Mouse (Mus musculus) spleen, postnatal 10 days (tissue): ENCODE data around the gene Rab8b.

Experiments
- DNase-seq, 2 experiments: peaks; one replicate each; pipeline ENCODE4 v3.0.0; 2021 to 2022; ENCODE audit warnings: low spot score in 2 of 2

Gene Rab8b

GRCm38 (mm10) chr9:66919382-66919971, at the start of gene Rab8b:
Rab8b (minus strand) TSS chr9:66919687.
- DNase-seq, result peak; percentile 94 to 99

- no peak for DNase-seq
Measured at GRCm38 (mm10) chr9:66967492-66967891, 48.0 kb upstream of the Rab8b start.

- DNase-seq, result no peak
Measured at GRCm38 (mm10) chr9:66961478-66961877, 42.0 kb upstream of the Rab8b start.

- no peak for DNase-seq
Measured at GRCm38 (mm10) chr9:66957451-66957850, 38.0 kb upstream of the Rab8b start.

- DNase-seq, result no peak
Measured at GRCm38 (mm10) chr9:66952886-66953285, 33.4 kb upstream of the Rab8b start.

GRCm38 (mm10) chr9:66952321-66952720, 32.8 kb upstream of the Rab8b start:
- DNase-seq, result no peak

GRCm38 (mm10) chr9:66948536-66948935, 29.0 kb upstream of the Rab8b start:
- DNase-seq, result no peak

GRCm38 (mm10) chr9:66945647-66946641, 26.5 kb upstream of the Rab8b start, which contains the start of gene Rps27l:
Rps27l (plus strand) TSS chr9:66946086.
- peak; percentile 92 to 96 for DNase-seq

- no peak for DNase-seq
Measured at GRCm38 (mm10) chr9:66945161-66945560, 25.7 kb upstream of the Rab8b start.

- DNase-seq, result peak in 1 of 2 experiments; percentile 59
Measured at GRCm38 (mm10) chr9:66938836-66939235, 19.3 kb upstream of the Rab8b start.

GRCm38 (mm10) chr9:66937507-66937906, 18.0 kb upstream of the Rab8b start:
- DNase-seq, result no peak

GRCm38 (mm10) chr9:66933869-66934808, 14.7 kb upstream of the Rab8b start:
- no peak for DNase-seq

GRCm38 (mm10) chr9:66930351-66930750, 10.9 kb upstream of the Rab8b start:
- DNase-seq, result no peak

- DNase-seq, result no peak
Measured at GRCm38 (mm10) chr9:66927696-66928402, 8.4 kb upstream of the Rab8b start.

GRCm38 (mm10) chr9:66925853-66926252, 6.4 kb upstream of the Rab8b start:
- DNase-seq, result no peak

GRCm38 (mm10) chr9:66922076-66922475, 2.6 kb upstream of the Rab8b start:
- DNase-seq, result peak in 1 of 2 experiments; percentile 55

GRCm38 (mm10) chr9:66920488-66921279, 1.2 kb upstream of the Rab8b start:
- no peak for DNase-seq

GRCm38 (mm10) chr9:66919981-66920380, 494 bp upstream of the Rab8b start:
- no peak for DNase-seq

GRCm38 (mm10) chr9:66918672-66919330, 686 bp downstream of the Rab8b start:
- DNase-seq, result peak; percentile 36 to 62

- DNase-seq, result no peak
Measured at GRCm38 (mm10) chr9:66917892-66918255, 1.6 kb downstream of the Rab8b start.
